Mouse (Mus musculus) brain, embryonic 14.5 days (tissue): ENCODE measurements around the gene Troap.
A peak's percentile ranks its signal among the peaks of the same experiment; 100 is the strongest.

ENCODE experiments used
- CTCF ChIP-seq: fragments of 200-500 bp; IDR thresholded peaks from 2 replicates; pipeline ENCODE4 v1.5.1; 2012; ENCODE audit warnings: inconsistent platforms, mild to moderate bottlenecking, moderate library complexity, borderline replicate concordance; ENCODE audit not compliant: insufficient read depth, insufficient read length; ENCODE audit errors: extremely low read depth
- POLR2A ChIP-seq: fragments of 200-500 bp; IDR thresholded peaks from 2 replicates; pipeline ENCODE4 v1.6.1; 2012; ENCODE audit warnings: mild to moderate bottlenecking, inconsistent platforms, borderline replicate concordance; ENCODE audit not compliant: poor library complexity, insufficient read depth, insufficient read length, severe bottlenecking; ENCODE audit errors: extremely low read depth

GRCm38 (mm10) chr15:99099139-99099556 is 24.8 kb downstream of the Troap start:
- TF ChIP-seq CTCF (peak; percentile 90), POLR2A (no peak)
